Mouse (Mus musculus) neural tube, embryonic 13.5 days (tissue): Measurements from ENCODE around the gene Rapgef4. TPM values are rescaled to one million over a fixed set of nuclear protein-coding genes. Genes with fewer than 3 reads are reported as not detected.
A peak's percentile ranks its signal among the peaks of the same experiment; 100 is the strongest.

Experiments
- ATAC-seq: fragments of 200-750 bp; cut with Nextera tagmentation; 2 replicates; pipeline ENCODE4 v1.8.0; 2017; ENCODE audit warnings: low read depth, mild to moderate bottlenecking, moderate TSS enrichment, moderate library complexity
- H3K27ac ChIP-seq: fragments of 300-500 bp; sonication (generic); replicated peaks from 2 replicates; pipeline ENCODE4 v1.5.1; 2015; ENCODE audit warnings: moderate library complexity, mild to moderate bottlenecking, inconsistent platforms
- H3K27me3 ChIP-seq: fragments of 300-500 bp; sonication (generic); 2 replicates; pipeline ENCODE4 v1.6.1; 2015; ENCODE audit warnings: mild to moderate bottlenecking, inconsistent platforms
- H3K36me3 ChIP-seq: fragments of 300-500 bp; sonication (generic); 2 replicates; pipeline ENCODE4 v1.6.1; 2015; ENCODE audit warnings: mild to moderate bottlenecking, inconsistent platforms
- H3K4me1 ChIP-seq: fragments of 300-500 bp; sonication (generic); replicated peaks from 2 replicates; pipeline ENCODE4 v1.6.1; 2015; ENCODE audit warnings: inconsistent platforms
- H3K4me2 ChIP-seq: fragments of 300-500 bp; sonication (generic); 2 replicates; pipeline ENCODE4 v1.6.1; 2015; ENCODE audit warnings: inconsistent platforms, mild to moderate bottlenecking, moderate library complexity
- H3K4me3 ChIP-seq: fragments of 300-500 bp; sonication (generic); 2 replicates; pipeline ENCODE4 v1.5.1; 2015; ENCODE audit warnings: mild to moderate bottlenecking, inconsistent platforms
- H3K9ac ChIP-seq: fragments of 300-500 bp; sonication (generic); 2 replicates; pipeline ENCODE4 v1.6.1; 2015; ENCODE audit warnings: moderate library complexity, mild to moderate bottlenecking, inconsistent platforms
- H3K9me3 ChIP-seq: fragments of 300-500 bp; sonication (generic); 2 replicates; pipeline ENCODE4 v1.6.1; 2016; ENCODE audit warnings: inconsistent platforms
- WGBS: fragments of 180-500 bp; shearing (Covaris S2); methylation state at CpG from one replicate; pipeline ENCODE4 v1.1.7; 2015; 5-methylcytosine and 5-hydroxymethylcytosine counted together
- polyA plus RNA-seq: library from polyadenylated mRNA; unstranded; fragments of >200 nt; fragmentation: Nextera tagmentation; extraction: Ambion mirVana; gene quantifications from 2 replicates; pipeline ENCODE4 v1.2.1, GENCODE M21; 2015

Gene Rapgef4
- polyA plus RNA-seq, 1 experiment from 2014 or later, result 24.7 TPM

DNA sequence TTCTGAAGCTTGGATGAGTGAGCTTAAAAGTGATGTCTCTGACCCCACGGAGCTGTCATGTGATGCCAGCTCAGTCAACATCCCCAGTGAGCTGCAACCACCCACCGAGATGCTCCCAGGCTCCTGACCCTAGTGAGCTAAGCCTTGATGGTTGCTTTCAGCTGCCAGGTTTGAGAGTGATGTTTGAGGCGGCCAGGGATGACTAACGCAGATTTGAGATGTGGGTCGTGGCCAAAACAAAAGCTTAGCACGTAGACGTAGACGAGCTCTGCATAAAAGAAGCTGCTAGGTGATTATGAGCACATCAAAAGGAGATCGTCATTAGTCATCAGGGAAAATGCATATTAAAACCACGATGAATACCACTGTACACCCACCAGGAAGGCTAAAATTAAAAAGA, 16.8 kb upstream of the Rapgef4 start:
- Histone ChIP-seq H3K27ac (no peak overlapping the region), H3K36me3 (no peaks in the 10 kb centered on the region)
- 55% methylated on average over 10 of the region's 10 CpGs for WGBS

GRCm38 (mm10) chr2:71965476-71965875, 15.6 kb upstream of the Rapgef4 start:
- Histone ChIP-seq H3K4me3 (no peak overlapping the region), H3K36me3 (no peaks in the 10 kb centered on the region), H3K4me2 (no peak overlapping the region), H3K4me1 (no peaks in the 10 kb centered on the region), H3K9ac (no peak overlapping the region), H3K27ac (no peak overlapping the region), H3K27me3 (no peaks in the 10 kb centered on the region), H3K9me3 (no peaks in the 10 kb centered on the region)
- no peak for ATAC-seq
- 84% methylated on average over 4 of the region's 4 CpGs for WGBS

More for the DNA sequence above, 16.8 kb upstream of the Rapgef4 start:
- Histone ChIP-seq H3K4me3 (no peak overlapping the region), H3K4me2 (no peak overlapping the region), H3K9me3 (no peaks in the 10 kb centered on the region), H3K9ac (no peak overlapping the region), H3K27me3 (no peaks in the 10 kb centered on the region), H3K4me1 (no peaks in the 10 kb centered on the region)
- no peak for ATAC-seq

GRCm38 (mm10) chr2:71966737-71967136, 14.3 kb upstream of the Rapgef4 start:
- no peak overlapping the region for H3K27ac ChIP-seq
- H3K36me3 ChIP-seq, result no peaks in the 10 kb centered on the region
- no peak for ATAC-seq
- H3K27me3 ChIP-seq, result no peaks in the 10 kb centered on the region
- no peak overlapping the region for H3K4me3 ChIP-seq
- 74% methylated on average over 4 of the region's 4 CpGs for WGBS
- H3K4me2 ChIP-seq, result no peak overlapping the region
- H3K9ac ChIP-seq, result no peak overlapping the region
- no peaks in the 10 kb centered on the region for H3K9me3 ChIP-seq
- no peaks in the 10 kb centered on the region for H3K4me1 ChIP-seq

DNA sequence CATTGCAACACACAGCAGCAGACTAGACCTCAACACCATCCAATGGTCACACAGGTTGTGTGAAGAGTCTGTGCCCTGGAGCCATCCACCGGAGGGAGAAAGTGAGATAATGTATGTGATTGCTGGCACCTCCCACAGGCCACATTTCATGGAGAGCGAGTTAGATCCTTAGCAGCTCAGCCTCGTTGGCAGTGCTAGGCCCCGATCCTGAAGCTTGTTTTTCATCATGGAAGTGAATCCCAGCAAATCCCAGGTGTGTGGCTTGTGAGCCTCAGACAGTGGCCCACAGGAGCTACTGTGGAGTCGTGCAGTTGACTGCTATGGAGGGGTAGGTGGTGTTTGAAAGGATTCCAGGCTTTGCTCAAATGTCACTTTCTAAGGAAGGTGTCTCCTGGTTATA, 13.2 kb upstream of the Rapgef4 start:
- Histone ChIP-seq H3K9ac (no peak overlapping the region), H3K9me3 (no peaks in the 10 kb centered on the region), H3K4me1 (no peaks in the 10 kb centered on the region), H3K27ac (no peak overlapping the region), H3K36me3 (no peaks in the 10 kb centered on the region), H3K4me3 (no peak overlapping the region), H3K4me2 (no peak overlapping the region), H3K27me3 (no peaks in the 10 kb centered on the region)
- WGBS, result 73% methylated on average over 5 of the region's 5 CpGs
- no peak for ATAC-seq

- no peaks in the 10 kb centered on the region for H3K4me1 ChIP-seq
- no peak overlapping the region for H3K9ac ChIP-seq
- H3K27me3 ChIP-seq, result no peaks in the 10 kb centered on the region
- no peak for ATAC-seq
- no peaks in the 10 kb centered on the region for H3K36me3 ChIP-seq
- H3K4me2 ChIP-seq, result no peak overlapping the region
- no peak overlapping the region for H3K4me3 ChIP-seq
- 0 out of 2 replicates have a peak, but pooled peaks cover 2% of the 10 kb centered on the region for H3K9me3 ChIP-seq
- 75% methylated on average over 3 of the region's 3 CpGs for WGBS
- no peak overlapping the region for H3K27ac ChIP-seq
These were observed 7.4 kb upstream of the Rapgef4 start for GRCm38 (mm10) chr2:71973646-71974045.

DNA sequence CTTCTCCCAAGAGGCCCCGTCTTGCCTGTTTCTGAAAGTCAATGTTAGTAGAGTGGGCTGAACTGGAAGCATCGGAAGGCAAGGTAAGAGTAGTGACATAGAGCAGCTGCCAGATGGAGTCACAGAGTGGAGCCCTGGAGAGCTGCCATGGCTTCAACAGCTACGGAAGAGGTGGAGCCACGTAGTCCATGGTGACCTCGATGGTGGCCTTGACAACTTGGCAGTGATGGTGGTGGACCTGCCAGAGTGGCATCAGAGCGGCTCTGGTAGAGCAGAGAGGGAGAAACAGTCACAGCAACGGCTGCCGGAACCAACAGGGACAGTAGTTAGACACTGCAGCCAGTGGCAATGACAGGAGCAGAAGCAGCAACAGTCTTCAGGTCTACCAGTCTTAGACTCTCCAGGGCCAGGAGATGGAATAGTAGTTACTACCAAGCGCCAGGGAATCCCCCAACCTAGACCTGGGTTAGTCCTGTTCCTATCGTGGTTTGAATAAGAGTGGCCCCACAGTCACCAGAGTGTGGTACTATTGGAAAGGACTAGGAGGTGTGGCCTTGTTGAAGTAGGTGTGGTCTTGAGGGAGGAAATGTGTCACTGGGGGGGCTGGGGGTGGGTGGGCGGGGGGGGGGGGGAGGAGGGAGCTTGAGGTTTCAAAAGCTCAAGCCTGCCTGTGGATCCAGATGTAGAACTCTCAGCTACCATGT, 6.7 kb upstream of the Rapgef4 start:
- H3K27ac ChIP-seq, result no peak overlapping the region
- H3K9me3 ChIP-seq, result 0 out of 2 replicates have a peak, but pooled peaks cover 2% of the 10 kb centered on the region
- H3K36me3 ChIP-seq, result no peaks in the 10 kb centered on the region
- WGBS, result 87% methylated on average over 10 of the region's 11 CpGs
- no peak overlapping the region for H3K4me3 ChIP-seq
- ATAC-seq, result no peak
- peaks cover 4% of the 10 kb centered on the region for H3K27me3 ChIP-seq
- H3K4me1 ChIP-seq, result no peaks in the 10 kb centered on the region
- no peak overlapping the region for H3K4me2 ChIP-seq
- no peak overlapping the region for H3K9ac ChIP-seq

- Histone ChIP-seq H3K4me2 (0 out of 2 replicates have a peak overlapping the region, but pooled peaks have one; percentile 95), H3K36me3 (no peaks in the 10 kb centered on the region), H3K9me3 (0 out of 2 replicates have a peak, but pooled peaks cover 2% of the 10 kb centered on the region), H3K9ac (no peak overlapping the region), H3K4me3 (no peak overlapping the region), H3K27ac (no peak overlapping the region), H3K27me3 (peaks cover 28% of the 10 kb centered on the region), H3K4me1 (peaks cover 25% of the 10 kb centered on the region)
- ATAC-seq, result no peak
- WGBS, result 92% methylated on average over 7 of the region's 7 CpGs
These were observed 1.1 kb upstream of the Rapgef4 start for GRCm38 (mm10) chr2:71979981-71980380.

GRCm38 (mm10) chr2:71981343-71981851, 357 bp downstream of the Rapgef4 start:
- peak overlapping the region; percentile 95 for H3K4me2 ChIP-seq
- peaks cover 31% of the 10 kb centered on the region for H3K4me1 ChIP-seq
- H3K27me3 ChIP-seq, result peaks cover 28% of the 10 kb centered on the region
- ATAC-seq, result peak; percentile 81
- H3K27ac ChIP-seq, result no peak overlapping the region
- H3K9me3 ChIP-seq, result 0 out of 2 replicates have a peak, but pooled peaks cover 2% of the 10 kb centered on the region
- no peaks in the 10 kb centered on the region for H3K36me3 ChIP-seq
- peak overlapping the region; percentile 63 for H3K4me3 ChIP-seq
- H3K9ac ChIP-seq, result peak overlapping the region; percentile 78
- WGBS, result 8% methylated on average over 24 of the region's 24 CpGs

- Histone ChIP-seq H3K36me3 (no peaks in the 10 kb centered on the region), H3K27ac (no peak overlapping the region; the same call in 1 of the 2 replicates), H3K4me1 (peaks cover 34% of the 10 kb centered on the region), H3K27me3 (peaks cover 28% of the 10 kb centered on the region), H3K4me2 (peak overlapping the region; percentile 95), H3K9me3 (0 out of 2 replicates have a peak, but pooled peaks cover 2% of the 10 kb centered on the region), H3K9ac (peak overlapping the region; percentile 78; the same call in 1 of the 2 replicates), H3K4me3 (peak overlapping the region; percentile 63)
- 70% methylated on average over 6 of the region's 6 CpGs for WGBS
- no peak for ATAC-seq
These were observed 856 bp downstream of the Rapgef4 start for GRCm38 (mm10) chr2:71981896-71982295.

GRCm38 (mm10) chr2:71982868-71983597, 2.0 kb downstream of the Rapgef4 start:
- H3K9ac ChIP-seq, result no peak overlapping the region

DNA sequence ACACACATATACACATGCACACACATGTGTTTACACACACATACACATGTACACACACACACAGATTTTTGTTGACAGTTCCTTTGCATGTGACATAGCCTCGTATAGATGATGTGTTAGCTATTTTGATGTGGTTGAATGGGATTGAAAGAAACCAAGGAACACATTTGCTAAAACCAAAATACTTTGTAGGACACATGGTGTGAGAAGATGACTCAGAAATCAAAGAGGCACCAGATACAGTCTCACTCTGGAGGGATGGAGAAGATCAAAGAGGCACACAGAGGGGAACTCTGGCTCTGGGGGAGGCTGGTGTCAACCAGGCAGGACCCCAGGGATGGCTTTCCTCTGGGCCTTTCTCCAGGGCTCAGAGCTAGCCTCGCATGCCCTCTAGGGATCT, 4.7 kb downstream of the Rapgef4 start:
- H3K4me1 ChIP-seq, result peaks cover 30% of the 10 kb centered on the region
- H3K4me2 ChIP-seq, result no peak overlapping the region
- no peak overlapping the region for H3K9ac ChIP-seq
- no peaks in the 10 kb centered on the region for H3K36me3 ChIP-seq
- no peaks in the 10 kb centered on the region for H3K9me3 ChIP-seq
- H3K27me3 ChIP-seq, result peaks cover 10% of the 10 kb centered on the region
- WGBS, result 66% methylated on average over 2 of the region's 2 CpGs
- no peak for ATAC-seq
- no peak overlapping the region for H3K27ac ChIP-seq
- no peak overlapping the region for H3K4me3 ChIP-seq

More at GRCm38 (mm10) chr2:71982868-71983597, 2.0 kb downstream of the Rapgef4 start:
- peaks cover 34% of the 10 kb centered on the region for H3K4me1 ChIP-seq
- H3K4me3 ChIP-seq, result no peak overlapping the region
- no peak overlapping the region for H3K27ac ChIP-seq
- H3K36me3 ChIP-seq, result no peaks in the 10 kb centered on the region
- H3K4me2 ChIP-seq, result no peak overlapping the region
- 0 out of 2 replicates have a peak, but pooled peaks cover 2% of the 10 kb centered on the region for H3K9me3 ChIP-seq
- WGBS, result 73% methylated on average over 10 of the region's 10 CpGs
- ATAC-seq, result no peak
- H3K27me3 ChIP-seq, result peaks cover 28% of the 10 kb centered on the region

GRCm38 (mm10) chr2:71986276-71986848, 5.3 kb downstream of the Rapgef4 start:
- no peak for ATAC-seq
- Histone ChIP-seq H3K4me3 (no peak overlapping the region), H3K9me3 (no peaks in the 10 kb centered on the region), H3K27ac (no peak overlapping the region), H3K36me3 (no peaks in the 10 kb centered on the region), H3K4me2 (no peak overlapping the region), H3K27me3 (peaks cover 10% of the 10 kb centered on the region), H3K9ac (no peak overlapping the region), H3K4me1 (peaks cover 26% of the 10 kb centered on the region)
- 73% methylated on average over 12 of the region's 12 CpGs for WGBS
